Mouse (Mus musculus) monocyte, adult 2 months (primary cell): ENCODE measurements around the gene Slco6d1.
"Not testable (repeated sequence)": the region's sequence is repeated elsewhere in the genome, so short reads cannot be mapped to it uniquely, and the experiment has no call there.

Experiments used
- DNase-seq, 2 experiments: peaks; one replicate each; pipeline ENCODE4 v3.0.0; 2022; ENCODE audit warnings: low spot score in 2 of 2, low read depth in 1 of 2

Slco6d1 gene

GRCm38 (mm10) chr1:98420824-98421223 is at the start of gene Slco6d1:
Gene Slco6d1 (plus strand): TSS chr1:98421124.
- DNase-seq: no peak

GRCm38 (mm10) chr1:98392001-98392400 is 28.9 kb upstream of the Slco6d1 start:
- no peak for DNase-seq

- DNase-seq: no peak
Measured at GRCm38 (mm10) chr1:98447929-98448328, 27.0 kb downstream of the Slco6d1 start.

- not testable (repeated sequence) for DNase-seq
Measured at GRCm38 (mm10) chr1:98459224-98459623, 38.3 kb downstream of the Slco6d1 start.

- DNase-seq: not testable (repeated sequence)
Measured at GRCm38 (mm10) chr1:98476381-98476780, 55.5 kb downstream of the Slco6d1 start.

- DNase-seq: no peak
Measured at GRCm38 (mm10) chr1:98479243-98479642, 58.3 kb downstream of the Slco6d1 start.

GRCm38 (mm10) chr1:98505982-98506381 is 85.1 kb downstream of the Slco6d1 start:
- no peak for DNase-seq

GRCm38 (mm10) chr1:98522977-98523376 is 102.1 kb downstream of the Slco6d1 start:
- no peak for DNase-seq

GRCm38 (mm10) chr1:98523537-98523936 is 102.6 kb downstream of the Slco6d1 start:
- no peak for DNase-seq

- not testable (repeated sequence) for DNase-seq
Measured at GRCm38 (mm10) chr1:98528368-98528767, 107.4 kb downstream of the Slco6d1 start.

- DNase-seq: no peak
Measured at GRCm38 (mm10) chr1:98545372-98545771, 124.4 kb downstream of the Slco6d1 start.

- no peak for DNase-seq
Measured at GRCm38 (mm10) chr1:98554388-98554787, 133.5 kb downstream of the Slco6d1 start.

GRCm38 (mm10) chr1:98565701-98566100 is 144.8 kb downstream of the Slco6d1 start:
- DNase-seq: no peak
